Mouse (Mus musculus): ENCODE measurements at regions not wholly inside any gene's neighbourhood (a gene's known extent, or its start where the extent isn't known, plus 50 kb on each side); places are given as distances from the start of the nearest gene placed in this dataset.
"Not testable (repeated sequence)": the region's sequence is repeated elsewhere in the genome, so short reads cannot be mapped to it uniquely, and the experiment has no call there.

DNA sequence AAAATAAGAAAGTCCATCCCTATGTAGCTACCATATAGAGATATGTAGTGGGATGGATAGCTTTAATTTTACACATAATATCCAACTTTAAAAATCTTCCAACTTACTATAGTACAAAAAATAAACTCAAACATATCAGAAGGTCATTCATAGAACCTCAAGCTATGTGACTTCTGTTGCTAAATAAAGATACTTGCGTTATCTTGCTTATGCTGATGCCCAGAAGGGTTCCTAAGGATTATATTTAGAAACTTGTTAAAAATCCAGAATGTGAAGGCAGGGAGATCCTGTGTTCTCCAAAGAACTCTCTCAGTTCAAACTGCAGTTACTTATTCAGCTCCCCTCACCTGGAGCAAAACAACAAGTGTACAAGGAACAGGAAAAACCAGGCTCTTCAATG, 177.9 kb upstream of the Pcsk5 start:
- 50% methylated on average over 1 of the region's 1 CpGs for WGBS
- H3K4me2 ChIP-seq: no peak overlapping the region
- no peak overlapping the region for H3K9ac ChIP-seq
- H3K9me3 ChIP-seq (replicated peaks): no peaks in the 10 kb centered on the region
- H3K27ac ChIP-seq (ENCODE audit: poor library complexity, severe bottlenecking): 0 out of 2 replicates have a peak overlapping the region, but pooled peaks have one; percentile 51
- H3K27me3 ChIP-seq (replicated peaks): no peaks in the 10 kb centered on the region
- H3K4me3 ChIP-seq: no peak overlapping the region
- no peak for ATAC-seq (ENCODE audit: insufficient number of reproducible peaks, low FRiP score)
- H3K36me3 ChIP-seq: no peaks in the 10 kb centered on the region
- 0 out of 2 replicates have a peak, but pooled peaks cover 3% of the 10 kb centered on the region for H3K4me1 ChIP-seq (replicated peaks)

DNA sequence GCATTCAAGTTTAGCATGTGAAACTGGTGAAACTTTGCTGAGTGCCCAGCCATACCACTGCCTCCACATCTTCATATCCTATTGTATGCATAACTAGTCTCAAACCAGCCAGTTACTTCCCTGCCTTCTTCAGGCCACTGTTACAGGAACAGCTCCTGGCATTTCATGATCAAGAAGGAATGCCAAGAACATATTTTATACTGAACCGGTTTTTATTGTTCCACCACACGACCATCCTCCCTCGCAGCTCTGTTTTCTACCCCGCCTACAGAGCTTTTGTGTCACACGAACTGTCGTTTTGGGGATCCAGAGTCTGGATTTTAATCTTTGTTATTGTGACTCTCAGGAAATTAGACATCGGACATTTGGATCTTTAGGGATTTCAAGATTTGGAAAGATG, 174.6 kb upstream of the Pcsk5 start:
- Histone ChIP-seq H3K9ac (no peak overlapping the region), H3K36me3 (no peaks in the 10 kb centered on the region), H3K27me3 (replicated peaks) (no peaks in the 10 kb centered on the region), H3K4me2 (no peak overlapping the region), H3K9me3 (replicated peaks) (no peaks in the 10 kb centered on the region), H3K4me1 (replicated peaks) (peaks cover 3% of the 10 kb centered on the region; the same call in 1 of the 2 replicates), H3K4me3 (no peak overlapping the region), H3K27ac (ENCODE audit: poor library complexity, severe bottlenecking) (no peak overlapping the region)
- 78% methylated on average over 7 of the region's 7 CpGs for WGBS
- no peak for ATAC-seq (ENCODE audit: insufficient number of reproducible peaks, low FRiP score)

DNA sequence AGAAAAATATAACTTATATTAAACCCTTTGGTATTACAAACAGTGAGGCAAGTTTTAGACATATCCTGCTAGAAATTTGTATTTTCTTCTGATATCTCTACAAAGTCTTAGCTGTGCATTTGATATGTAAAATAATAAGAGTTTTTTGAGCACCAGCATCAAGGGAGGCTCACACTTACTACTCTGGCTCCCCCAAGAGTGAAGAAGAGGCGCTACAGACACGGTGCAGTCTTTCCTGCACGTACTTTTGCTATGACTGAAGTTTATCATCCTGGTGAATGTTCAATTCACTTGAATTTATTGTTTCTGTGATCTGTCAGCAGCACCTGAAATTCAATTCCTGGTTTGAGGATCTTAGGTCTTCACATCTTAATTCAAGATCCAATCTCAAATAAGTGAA, 160.1 kb upstream of the Pcsk5 start:
- Histone ChIP-seq H3K27ac (ENCODE audit: poor library complexity, severe bottlenecking) (no peak overlapping the region), H3K4me1 (replicated peaks) (no peaks in the 10 kb centered on the region), H3K4me2 (no peak overlapping the region), H3K36me3 (no peaks in the 10 kb centered on the region), H3K27me3 (replicated peaks) (no peaks in the 10 kb centered on the region), H3K4me3 (no peak overlapping the region), H3K9me3 (replicated peaks) (no peaks in the 10 kb centered on the region; the same call in 1 of the 2 replicates), H3K9ac (no peak overlapping the region)
- WGBS: 82% methylated on average over 3 of the region's 3 CpGs
- ATAC-seq (ENCODE audit: insufficient number of reproducible peaks, low FRiP score): no peak

DNA sequence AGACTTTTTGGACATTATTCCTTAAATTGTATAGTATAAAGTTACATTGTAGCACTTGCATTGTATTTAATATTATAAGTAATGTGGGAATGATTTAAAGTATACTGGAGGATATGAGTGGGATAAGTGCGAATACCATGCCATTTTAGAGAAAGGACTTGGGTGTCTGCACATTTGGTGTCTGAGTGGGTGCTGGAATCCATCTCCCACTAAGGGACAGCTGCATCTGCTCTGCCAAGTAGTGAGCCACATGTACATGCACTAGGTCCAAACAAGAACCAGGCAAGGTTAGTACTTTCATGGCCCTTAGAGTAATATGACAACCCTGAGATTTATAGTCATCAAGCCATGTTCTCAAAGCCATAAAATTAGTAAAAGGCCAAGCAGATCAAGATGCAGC, 146.0 kb upstream of the Pcsk5 start:
- H3K4me1 ChIP-seq (replicated peaks): no peaks in the 10 kb centered on the region
- H3K4me3 ChIP-seq: no peak overlapping the region
- H3K9ac ChIP-seq: no peak overlapping the region
- no peak for ATAC-seq (ENCODE audit: insufficient number of reproducible peaks, low FRiP score)
- H3K27me3 ChIP-seq (replicated peaks): no peaks in the 10 kb centered on the region
- WGBS: 87% methylated on average over 1 of the region's 1 CpGs
- no peaks in the 10 kb centered on the region for H3K9me3 ChIP-seq (replicated peaks)
- H3K36me3 ChIP-seq: no peaks in the 10 kb centered on the region
- no peak overlapping the region for H3K27ac ChIP-seq (ENCODE audit: poor library complexity, severe bottlenecking)
- no peak overlapping the region for H3K4me2 ChIP-seq

DNA sequence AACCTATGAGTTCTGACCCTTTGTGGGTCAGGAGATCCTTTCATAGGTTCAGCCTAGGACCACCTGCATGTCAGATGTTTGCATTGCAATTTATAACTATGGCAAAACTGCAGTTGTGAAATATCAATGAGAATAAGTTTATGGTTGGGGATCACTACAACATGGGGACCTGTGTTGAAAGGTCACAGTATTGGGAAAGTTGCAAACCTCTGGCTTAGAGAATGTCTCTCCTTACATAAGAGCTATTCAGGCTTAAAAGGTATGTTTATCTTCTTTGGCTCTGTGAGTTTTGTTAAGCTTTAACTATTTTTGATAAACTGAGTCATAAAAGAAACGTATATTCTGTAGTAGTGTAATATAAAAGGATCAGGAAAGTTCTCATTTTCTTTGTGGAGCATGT, 128.1 kb upstream of the Pcsk5 start:
- WGBS: 63% methylated on average over 1 of the region's 1 CpGs
- H3K27ac ChIP-seq (ENCODE audit: poor library complexity, severe bottlenecking): no peak overlapping the region
- no peaks in the 10 kb centered on the region for H3K9me3 ChIP-seq (replicated peaks)
- no peak overlapping the region for H3K4me3 ChIP-seq
- no peak overlapping the region for H3K4me2 ChIP-seq
- no peak for ATAC-seq (ENCODE audit: insufficient number of reproducible peaks, low FRiP score)
- H3K4me1 ChIP-seq (replicated peaks): no peaks in the 10 kb centered on the region
- H3K27me3 ChIP-seq (replicated peaks): no peaks in the 10 kb centered on the region
- no peaks in the 10 kb centered on the region for H3K36me3 ChIP-seq
- no peak overlapping the region for H3K9ac ChIP-seq

DNA sequence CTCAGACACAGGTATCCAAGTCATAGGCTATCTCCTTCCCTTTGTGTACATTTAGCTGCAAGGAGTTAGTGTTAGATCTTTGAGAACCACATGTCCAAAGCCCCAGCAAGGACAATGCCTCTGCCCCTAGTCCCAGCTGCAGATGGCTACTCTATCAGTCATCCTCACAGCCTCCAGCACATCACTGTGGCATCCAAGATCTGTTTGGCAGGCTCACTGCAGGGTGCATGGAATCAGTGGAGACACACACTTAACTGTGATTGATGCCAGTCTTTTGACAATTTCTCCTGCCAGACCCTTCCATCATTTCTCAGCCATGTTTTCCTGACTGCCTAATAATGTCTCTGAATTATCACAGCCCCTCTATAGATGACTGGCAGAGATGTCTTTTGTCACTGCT, 121.0 kb upstream of the Pcsk5 start:
- H3K36me3 ChIP-seq: no peaks in the 10 kb centered on the region
- no peaks in the 10 kb centered on the region for H3K9me3 ChIP-seq (replicated peaks)
- H3K4me2 ChIP-seq: no peak overlapping the region
- no peak overlapping the region for H3K4me3 ChIP-seq
- ATAC-seq (ENCODE audit: insufficient number of reproducible peaks, low FRiP score): no peak
- no peaks in the 10 kb centered on the region for H3K27me3 ChIP-seq (replicated peaks)
- H3K9ac ChIP-seq: no peak overlapping the region
- H3K4me1 ChIP-seq (replicated peaks): no peaks in the 10 kb centered on the region
- H3K27ac ChIP-seq (ENCODE audit: poor library complexity, severe bottlenecking): no peak overlapping the region

DNA sequence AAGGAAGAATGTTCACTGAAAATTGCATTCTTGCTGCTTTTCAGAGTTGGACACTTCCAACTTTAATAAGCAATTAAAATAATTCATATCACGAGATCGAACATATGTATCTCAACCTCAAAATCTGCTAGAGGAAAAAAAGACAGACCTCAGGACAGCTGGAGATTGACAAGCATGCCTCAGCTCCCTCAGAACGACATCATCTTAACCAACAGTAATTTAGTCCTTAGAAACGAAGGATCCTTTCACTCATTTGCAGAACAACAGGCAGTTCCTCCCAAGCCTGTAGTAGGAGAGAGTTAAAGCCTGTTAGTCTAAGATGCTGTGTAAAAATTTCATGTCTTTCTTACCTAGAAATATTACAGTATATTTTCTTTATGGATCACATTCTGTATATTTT, 95.2 kb upstream of the Pcsk5 start:
- Histone ChIP-seq H3K4me2 (no peak overlapping the region), H3K27me3 (replicated peaks) (no peaks in the 10 kb centered on the region), H3K36me3 (no peaks in the 10 kb centered on the region), H3K9me3 (replicated peaks) (no peaks in the 10 kb centered on the region), H3K9ac (no peak overlapping the region), H3K27ac (ENCODE audit: poor library complexity, severe bottlenecking) (no peak overlapping the region), H3K4me3 (no peak overlapping the region), H3K4me1 (replicated peaks) (no peaks in the 10 kb centered on the region)
- WGBS: 79% methylated on average over 4 of the region's 4 CpGs
- no peak for ATAC-seq (ENCODE audit: insufficient number of reproducible peaks, low FRiP score)

DNA sequence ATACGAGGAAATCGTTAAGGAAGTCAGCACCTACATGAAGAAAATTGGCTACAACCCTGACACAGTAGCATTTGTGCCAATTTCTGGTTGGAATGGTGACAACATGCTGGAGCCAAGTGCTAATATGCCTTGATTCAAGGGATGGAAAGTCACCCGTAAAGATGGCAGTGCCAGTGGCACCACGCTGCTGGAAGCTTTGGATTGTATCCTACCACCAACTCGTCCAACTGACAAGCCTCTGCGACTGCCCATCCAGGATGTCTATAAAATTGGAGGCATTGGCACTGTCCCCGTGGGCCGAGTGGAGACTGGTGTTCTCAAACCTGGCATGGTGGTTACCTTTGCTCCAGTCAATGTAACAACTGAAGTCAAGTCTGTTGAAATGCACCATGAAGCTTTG, 89.7 kb upstream of the Pcsk5 start:
- H3K9me3 ChIP-seq (replicated peaks); H3K27me3 ChIP-seq (replicated peaks); H3K4me1 ChIP-seq (replicated peaks); H3K27ac ChIP-seq (ENCODE audit: poor library complexity, severe bottlenecking); H3K36me3 ChIP-seq; H3K9ac ChIP-seq; H3K4me3 ChIP-seq; H3K4me2 ChIP-seq; ATAC-seq (ENCODE audit: insufficient number of reproducible peaks, low FRiP score): not testable (repeated sequence)
- WGBS: 83% methylated on average over 8 of the region's 8 CpGs

DNA sequence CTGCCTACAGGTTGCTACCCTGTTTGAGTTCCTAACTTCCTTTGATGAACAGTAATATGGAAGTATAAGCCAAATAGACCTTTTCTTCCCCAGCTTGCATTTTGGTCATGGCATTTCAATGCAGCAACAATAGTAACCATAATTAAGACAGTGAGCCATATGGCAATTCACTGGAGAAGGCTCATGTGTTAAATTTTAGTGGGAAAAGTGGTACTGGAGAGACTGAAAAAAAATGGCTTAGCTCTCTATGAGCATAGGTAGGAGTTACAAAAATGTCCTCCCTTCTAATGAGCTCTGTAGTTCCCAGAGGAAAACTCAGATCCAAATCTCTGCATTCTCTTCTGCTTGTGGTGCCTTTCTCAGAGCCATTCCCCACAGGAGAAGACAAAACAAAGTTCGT, 70.1 kb upstream of the Pcsk5 start:
- H3K4me1 ChIP-seq (replicated peaks): no peaks in the 10 kb centered on the region
- H3K4me3 ChIP-seq: no peak overlapping the region
- H3K9ac ChIP-seq: no peak overlapping the region
- no peak for ATAC-seq (ENCODE audit: insufficient number of reproducible peaks, low FRiP score)
- H3K9me3 ChIP-seq (replicated peaks): peaks cover 13% of the 10 kb centered on the region
- no peak overlapping the region for H3K4me2 ChIP-seq
- no peaks in the 10 kb centered on the region for H3K36me3 ChIP-seq
- H3K27me3 ChIP-seq (replicated peaks): no peaks in the 10 kb centered on the region
- H3K27ac ChIP-seq (ENCODE audit: poor library complexity, severe bottlenecking): no peak overlapping the region
- WGBS: 77% methylated on average over 1 of the region's 1 CpGs

DNA sequence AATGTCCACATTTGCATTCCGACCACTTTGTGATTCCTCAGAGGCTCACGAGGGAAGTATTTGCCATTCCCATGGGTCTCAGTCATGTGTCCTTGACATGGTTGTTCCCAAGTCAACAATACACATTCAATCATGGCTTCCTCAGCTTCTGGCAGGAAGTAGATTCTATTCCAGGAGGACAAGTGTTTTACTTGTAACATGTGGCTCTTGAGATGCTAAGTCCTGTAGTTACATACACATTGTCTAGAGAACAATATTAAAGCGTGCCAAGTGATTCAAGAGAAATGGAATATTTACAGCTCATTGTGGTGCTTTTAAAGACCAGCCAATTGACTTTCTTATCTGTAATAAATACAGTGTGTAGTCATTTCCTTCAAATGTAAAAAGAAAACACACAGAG, 66.7 kb upstream of the Pcsk5 start:
- ATAC-seq (ENCODE audit: insufficient number of reproducible peaks, low FRiP score): no peak

DNA sequence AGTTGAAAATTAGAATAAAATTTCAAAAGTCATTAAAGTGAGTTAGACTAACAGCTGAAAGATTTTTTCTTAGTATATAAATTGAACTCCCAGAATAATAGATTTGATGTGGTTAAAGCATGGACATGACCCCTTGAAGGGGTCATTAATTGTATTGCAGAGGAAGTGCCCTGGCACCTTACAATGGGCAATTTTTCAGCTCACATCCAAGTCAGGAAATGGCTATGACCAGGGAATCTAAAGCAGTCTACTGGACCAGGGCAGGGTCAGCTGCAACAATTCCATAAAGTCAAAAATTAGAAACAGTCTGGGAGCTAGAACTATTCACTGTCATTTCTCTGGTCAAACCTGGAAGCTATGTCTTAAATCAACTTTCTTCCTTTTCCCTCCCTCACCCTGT, 55.2 kb upstream of the Pcsk5 start:
- Histone ChIP-seq H3K36me3 (no peaks in the 10 kb centered on the region), H3K27ac (ENCODE audit: poor library complexity, severe bottlenecking) (no peak overlapping the region), H3K4me1 (replicated peaks) (peaks cover 6% of the 10 kb centered on the region; the same call in 1 of the 2 replicates), H3K4me3 (no peak overlapping the region), H3K9me3 (replicated peaks) (no peaks in the 10 kb centered on the region), H3K9ac (no peak overlapping the region), H3K27me3 (replicated peaks) (no peaks in the 10 kb centered on the region), H3K4me2 (no peak overlapping the region)
- no peak for ATAC-seq (ENCODE audit: insufficient number of reproducible peaks, low FRiP score)

More for the DNA sequence above, 66.7 kb upstream of the Pcsk5 start:
- Histone ChIP-seq H3K4me2 (no peak overlapping the region), H3K36me3 (no peaks in the 10 kb centered on the region), H3K27ac (ENCODE audit: poor library complexity, severe bottlenecking) (no peak overlapping the region), H3K4me1 (replicated peaks) (no peaks in the 10 kb centered on the region), H3K9ac (no peak overlapping the region), H3K9me3 (replicated peaks) (peaks cover 3% of the 10 kb centered on the region), H3K27me3 (replicated peaks) (no peaks in the 10 kb centered on the region), H3K4me3 (no peak overlapping the region)
- 71% methylated on average over 3 of the region's 3 CpGs for WGBS

Measured in heart, embryonic 12.5 days (tissue).